Mouse (Mus musculus): ENCODE measurements around the gene Gm8764.

- no peak for TF ChIP-seq CTCF (IDR thresholded peaks at IDR 0.05; ENCODE audit: low read depth)
- no peak for TF ChIP-seq EP300 (IDR thresholded peaks at IDR 0.05; ENCODE audit: low read depth)
These were observed 50.6 kb downstream of the Gm8764 start for GRCm38 (mm10) chr10:104210268-104210990.
